Mouse (Mus musculus): ENCODE data around the gene Msantd4. TPM values are rescaled to one million over a fixed set of nuclear protein-coding genes. Genes with fewer than 3 reads are reported as not detected.

Msantd4 gene
- 133 TPM for polyA plus RNA-seq (2014; fragmentation: Illumina TruSeq; extraction: RNeasy Lipid Tissue Mini Kit (QIAGEN cat#74804))

GRCm38 (mm10) chr9:4375828-4376639, at the start of gene Msantd4:
Gene Msantd4 (plus strand): TSS chr9:4376562.

Other genes starting within 250 kb of the Msantd4 start
- gene Aasdhppt, start 67.1 kb upstream of the Msantd4 start, polyA plus RNA-seq (2014; fragmentation: Illumina TruSeq; extraction: RNeasy Lipid Tissue Mini Kit (QIAGEN cat#74804)) = 101 TPM
- 13.1 TPM for gene Kbtbd3, start 66.7 kb upstream of the Msantd4 start, polyA plus RNA-seq (2014; fragmentation: Illumina TruSeq; extraction: RNeasy Lipid Tissue Mini Kit (QIAGEN cat#74804))